Mouse (Mus musculus) myocyte (in vitro differentiated cells): ENCODE results near the gene Smurf1. TPM values are rescaled to one million over a fixed set of nuclear protein-coding genes. Genes with fewer than 3 reads are reported as not detected.

Experiments used
- H3K27me3 ChIP-seq: one replicate; pipeline ENCODE4 v1.6.1; 2011; ENCODE audit not compliant: control insufficient read depth, insufficient read depth, insufficient read length
- H3K36me3 ChIP-seq: one replicate; pipeline ENCODE4 v1.6.1; 2011; ENCODE audit not compliant: control insufficient read depth, insufficient read depth
- H3K4me2 ChIP-seq: one replicate; pipeline ENCODE4 v1.6.1; 2011; ENCODE audit warnings: low read depth, control low read depth
- H3K4me3 ChIP-seq: one replicate; pipeline ENCODE4 v1.5.1; 2011; ENCODE audit warnings: mild to moderate bottlenecking, control low read depth, moderate library complexity
- H3K79me2 ChIP-seq: one replicate; pipeline ENCODE4 v1.6.1; 2011; ENCODE audit not compliant: control insufficient read depth, insufficient read depth
- H3ac ChIP-seq: one replicate; pipeline ENCODE4 v1.6.1; 2011; ENCODE audit not compliant: control insufficient read depth, insufficient read length
- CEBPB ChIP-seq: IDR thresholded peaks from 2 replicates; pipeline ENCODE4 v1.6.1; 2011; ENCODE audit warnings: mild to moderate bottlenecking, moderate library complexity; ENCODE audit not compliant: poor library complexity, insufficient read depth, severe bottlenecking
- E2F4 ChIP-seq: IDR thresholded peaks from one replicate; pipeline ENCODE4 v1.6.1; 2011; ENCODE audit warnings: mild to moderate bottlenecking, control low read depth, moderate library complexity; ENCODE audit not compliant: insufficient read depth
- MAX ChIP-seq: IDR thresholded peaks from one replicate; pipeline ENCODE4 v1.6.1; 2011; ENCODE audit warnings: low read depth, mild to moderate bottlenecking, control low read depth
- MYOD1 ChIP-seq, 3 experiments: IDR thresholded peaks; one replicate each; pipeline ENCODE4 v1.6.1; 2011; ENCODE audit warnings: control low read depth in 2 of 3, low read depth in 2 of 3, mild to moderate bottlenecking in 2 of 3, moderate library complexity in 1 of 3; ENCODE audit not compliant: insufficient read length in 2 of 3, control insufficient read depth in 1 of 3
- MYOG ChIP-seq, 3 experiments: IDR thresholded peaks; one replicate each; pipeline ENCODE4 v1.6.1; 2011; ENCODE audit warnings: control low read depth in 2 of 3, low read depth in 2 of 3, mild to moderate bottlenecking in 2 of 3; ENCODE audit not compliant: insufficient read length in 2 of 3, control insufficient read depth in 1 of 3, insufficient read depth in 1 of 3
- POLR2A ChIP-seq: IDR thresholded peaks from one replicate; pipeline ENCODE4 v1.6.1; 2011; ENCODE audit warnings: low read depth, mild to moderate bottlenecking, control low read depth, moderate library complexity; ENCODE audit not compliant: insufficient read length
- POLR2AphosphoS2 ChIP-seq: IDR thresholded peaks from one replicate; pipeline ENCODE4 v1.6.1; 2011; ENCODE audit warnings: low read depth, control low read depth; ENCODE audit not compliant: insufficient read length
- REST ChIP-seq: IDR thresholded peaks from one replicate; pipeline ENCODE4 v1.6.1; 2011; ENCODE audit warnings: mild to moderate bottlenecking, control low read depth, moderate library complexity; ENCODE audit not compliant: insufficient read depth, insufficient read length
- SRF ChIP-seq: IDR thresholded peaks from one replicate; pipeline ENCODE4 v1.6.1; 2011; ENCODE audit warnings: low read depth; ENCODE audit not compliant: control insufficient read depth, insufficient read length
- TCF12 ChIP-seq: IDR thresholded peaks from one replicate; pipeline ENCODE4 v1.6.1; 2011; ENCODE audit warnings: mild to moderate bottlenecking, control low read depth; ENCODE audit not compliant: poor library complexity, insufficient read depth, severe bottlenecking
- TCF3 ChIP-seq: IDR thresholded peaks from one replicate; pipeline ENCODE4 v1.6.1; 2011; ENCODE audit warnings: low read depth, control low read depth; ENCODE audit not compliant: insufficient read length
- USF1 ChIP-seq: IDR thresholded peaks from one replicate; pipeline ENCODE4 v1.6.1; 2011; ENCODE audit warnings: low read depth, mild to moderate bottlenecking, control low read depth, moderate library complexity
- polyA plus RNA-seq: library from polyadenylated mRNA; unstranded; fragments of >200 nt; fragmentation: generic; extraction: Trizol; gene quantifications from one replicate; pipeline ENCODE4 v1.2.1, GENCODE M21; 2012; ENCODE audit warnings: missing spikeins

Gene Smurf1
- polyA plus RNA-seq, 1 experiment, result 32.9 TPM

GRCm38 (mm10) chr5:144949856-144950255 lies 15.8 kb downstream of the Smurf1 start:
- Histone ChIP-seq H3K79me2 (peaks cover 97% of the 10 kb centered on the region), H3K4me3 (no peak overlapping the region), H3K36me3 (no peaks in the 10 kb centered on the region), H3K4me2 (no peak overlapping the region), H3ac (no peak overlapping the region), H3K27me3 (no peaks in the 10 kb centered on the region)
- no peak for TF ChIP-seq MYOD1 (IDR thresholded peaks at IDR 0.05; ENCODE audit: control insufficient read depth in 1 of 3, insufficient read length in 2 of 3, low read depth in 2 of 3)
- no peak for TF ChIP-seq TCF3

DNA sequence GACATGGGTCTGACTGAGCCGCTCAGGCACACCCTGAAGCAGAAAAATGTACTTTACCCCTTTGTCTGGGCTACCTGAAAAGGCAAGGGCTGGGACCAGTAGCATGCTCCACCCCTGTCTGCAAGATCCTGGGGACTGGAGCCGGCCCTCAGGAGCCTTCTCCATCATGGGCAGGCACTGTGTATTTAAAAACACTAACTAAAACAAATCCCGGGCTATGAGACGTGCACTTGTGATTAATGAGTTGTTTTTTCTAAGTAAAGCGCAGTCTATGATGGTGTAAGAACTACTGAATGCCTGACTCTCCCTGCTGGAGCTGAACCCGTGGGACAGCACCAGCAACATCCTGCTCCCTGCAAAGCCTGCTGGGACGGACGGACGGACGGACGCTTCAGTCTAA lies 17.2 kb downstream of the Smurf1 start:
- Histone ChIP-seq H3K4me2 (no peak overlapping the region), H3K36me3 (no peaks in the 10 kb centered on the region), H3K27me3 (no peaks in the 10 kb centered on the region), H3K4me3 (no peak overlapping the region), H3ac (no peak overlapping the region), H3K79me2 (peaks cover 97% of the 10 kb centered on the region)
- no peak for TF ChIP-seq CEBPB
- no peak for TF ChIP-seq POLR2AphosphoS2
- no peak for TF ChIP-seq REST
- no peak for TF ChIP-seq POLR2A
- TF ChIP-seq TCF3, result no peak
- TF ChIP-seq E2F4, result no peak
- TF ChIP-seq SRF, result no peak
- no peak for TF ChIP-seq USF1

- H3ac ChIP-seq, result no peak overlapping the region
- no peaks in the 10 kb centered on the region for H3K36me3 ChIP-seq
- no peaks in the 10 kb centered on the region for H3K27me3 ChIP-seq
- H3K4me2 ChIP-seq, result no peak overlapping the region
- peaks cover 97% of the 10 kb centered on the region for H3K79me2 ChIP-seq
- TF ChIP-seq CEBPB, result no peak
- TF ChIP-seq USF1, result no peak
- H3K4me3 ChIP-seq, result no peak overlapping the region
Measured at GRCm38 (mm10) chr5:144948002-144948401, 17.6 kb downstream of the Smurf1 start.

DNA sequence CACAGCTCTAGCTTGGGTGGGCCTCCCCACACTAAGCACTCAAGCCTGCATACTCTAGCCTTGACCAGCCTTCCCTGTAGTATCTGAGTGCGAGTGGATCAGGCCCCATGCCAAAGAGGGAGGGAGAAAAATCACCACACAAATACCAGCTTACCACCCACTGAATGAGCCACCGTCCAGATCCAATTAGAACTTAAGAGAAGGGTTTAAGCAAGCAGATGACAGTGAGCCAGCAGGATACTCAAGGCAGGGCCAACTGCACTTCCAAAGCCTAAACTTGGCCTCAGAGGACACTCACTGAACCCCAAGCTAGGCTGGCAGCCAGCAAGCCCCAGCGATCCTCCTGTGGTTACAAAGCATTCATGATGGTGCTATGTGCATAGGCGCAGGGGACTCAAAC lies 19.6 kb downstream of the Smurf1 start:
- H3K27me3 ChIP-seq, result no peaks in the 10 kb centered on the region
- TF ChIP-seq SRF (no peak), REST (no peak), MYOG (IDR thresholded peaks at IDR 0.05; ENCODE audit: control insufficient read depth in 1 of 3, insufficient read depth in 1 of 3, insufficient read length in 2 of 3, low read depth in 2 of 3) (no peak), MAX (no peak), MYOD1 (IDR thresholded peaks at IDR 0.05; ENCODE audit: control insufficient read depth in 1 of 3, insufficient read length in 2 of 3, low read depth in 2 of 3) (no peak), POLR2A (no peak), TCF12 (no peak)
- no peak overlapping the region for H3K4me3 ChIP-seq
- H3K79me2 ChIP-seq, result peaks cover 97% of the 10 kb centered on the region
- no peaks in the 10 kb centered on the region for H3K36me3 ChIP-seq
- H3ac ChIP-seq, result no peak overlapping the region
- peak overlapping the region; percentile 62 for H3K4me2 ChIP-seq

GRCm38 (mm10) chr5:144944932-144945331 lies 20.7 kb downstream of the Smurf1 start:
- Histone ChIP-seq H3K4me2 (no peak overlapping the region), H3K79me2 (peaks cover 97% of the 10 kb centered on the region), H3K36me3 (no peaks in the 10 kb centered on the region), H3K4me3 (no peak overlapping the region), H3K27me3 (no peaks in the 10 kb centered on the region), H3ac (no peak overlapping the region)
- no peak for TF ChIP-seq POLR2AphosphoS2
- TF ChIP-seq CEBPB, result no peak
- TF ChIP-seq MYOG (IDR thresholded peaks at IDR 0.05; ENCODE audit: control insufficient read depth in 1 of 3, insufficient read depth in 1 of 3, insufficient read length in 2 of 3, low read depth in 2 of 3), result no peak
- TF ChIP-seq REST, result no peak
- no peak for TF ChIP-seq E2F4
- TF ChIP-seq MAX, result no peak
- no peak for TF ChIP-seq USF1
- no peak for TF ChIP-seq POLR2A
- TF ChIP-seq TCF3, result no peak
- no peak for TF ChIP-seq MYOD1 (IDR thresholded peaks at IDR 0.05; ENCODE audit: control insufficient read depth in 1 of 3, insufficient read length in 2 of 3, low read depth in 2 of 3)
- no peak for TF ChIP-seq TCF12
- no peak for TF ChIP-seq SRF

- H3K4me3 ChIP-seq, result no peak overlapping the region
- TF ChIP-seq CEBPB, result peak; percentile 38; the same call in 1 of the 2 replicates
- no peak for TF ChIP-seq USF1
- TF ChIP-seq MYOG (IDR thresholded peaks at IDR 0.05; ENCODE audit: control insufficient read depth in 1 of 3, insufficient read depth in 1 of 3, insufficient read length in 2 of 3, low read depth in 2 of 3), result no peak
- no peak for TF ChIP-seq E2F4
- TF ChIP-seq TCF12, result no peak
- H3K36me3 ChIP-seq, result no peaks in the 10 kb centered on the region
- H3K79me2 ChIP-seq, result peaks cover 97% of the 10 kb centered on the region
- no peak overlapping the region for H3K4me2 ChIP-seq
- H3K27me3 ChIP-seq, result no peaks in the 10 kb centered on the region
- H3ac ChIP-seq, result no peak overlapping the region
Measured at GRCm38 (mm10) chr5:144944370-144944769, 21.3 kb downstream of the Smurf1 start.
